Mouse (Mus musculus) midbrain, embryonic 11.5 days (tissue): ENCODE data around the gene Trdmt1. TPM values are rescaled to one million over a fixed set of nuclear protein-coding genes. Genes with fewer than 3 reads are reported as not detected.
"Not testable (repeated sequence)": the region's sequence is repeated elsewhere in the genome, so short reads cannot be mapped to it uniquely, and the experiment has no call there.

ENCODE experiments used
- ATAC-seq: fragments of 200-750 bp; cut with Nextera tagmentation; 2 replicates; pipeline ENCODE4 v1.8.0; 2017; ENCODE audit warnings: moderate TSS enrichment, moderate library complexity; ENCODE audit not compliant: low FRiP score
- DNase-seq: peaks from one replicate; pipeline ENCODE4 v3.0.0; 2015; ENCODE audit warnings: low spot score; ENCODE audit errors: missing footprints
- H3K27ac ChIP-seq: fragments of 300-500 bp; sonication (generic); 2 replicates; pipeline ENCODE4 v1.5.1; 2014; ENCODE audit warnings: low read depth, low read length
- H3K27me3 ChIP-seq: fragments of 300-500 bp; sonication (generic); 2 replicates; pipeline ENCODE4 v1.6.1; 2014; ENCODE audit warnings: mild to moderate bottlenecking, low read length, moderate library complexity, mixed read lengths; ENCODE audit not compliant: control insufficient read depth, insufficient read depth
- H3K36me3 ChIP-seq: fragments of 300-500 bp; sonication (generic); 2 replicates; pipeline ENCODE4 v1.6.1; 2014; ENCODE audit warnings: mild to moderate bottlenecking, low read length, moderate library complexity, mixed read lengths; ENCODE audit not compliant: control insufficient read depth, insufficient read depth
- H3K4me1 ChIP-seq: fragments of 300-500 bp; sonication (generic); 2 replicates; pipeline ENCODE4 v1.6.1; 2014; ENCODE audit warnings: low read length; ENCODE audit not compliant: control insufficient read depth, insufficient read depth
- H3K4me2 ChIP-seq: fragments of 300-500 bp; sonication (generic); 2 replicates; pipeline ENCODE4 v1.6.1; 2014; ENCODE audit warnings: mild to moderate bottlenecking, moderate library complexity
- H3K4me3 ChIP-seq: fragments of 300-500 bp; sonication (generic); 2 replicates; pipeline ENCODE4 v1.5.1; 2014; ENCODE audit warnings: low read depth, low read length
- H3K9ac ChIP-seq: fragments of 300-500 bp; sonication (generic); 2 replicates; pipeline ENCODE4 v1.6.1; 2014; ENCODE audit warnings: low read length
- H3K9me3 ChIP-seq: fragments of 300-500 bp; sonication (generic); 2 replicates; pipeline ENCODE4 v1.6.1; 2016; ENCODE audit warnings: low read length; ENCODE audit not compliant: control insufficient read depth
- WGBS: fragments of 180-500 bp; shearing (Covaris S2); extraction: QIAGEN DNeasy Blood & Tissue Kit; methylation state at CpG from one replicate; pipeline ENCODE4 v1.1.7; 2014; 5-methylcytosine and 5-hydroxymethylcytosine counted together
- polyA plus RNA-seq: library from polyadenylated mRNA; unstranded; fragments of >200 nt; fragmentation: Nextera tagmentation; extraction: Ambion mirVana; gene quantifications from 2 replicates; pipeline ENCODE4 v1.2.1, GENCODE M21; 2014

Trdmt1 gene
- 9.6 and 12.7 TPM in 2 replicates for polyA plus RNA-seq

DNA sequence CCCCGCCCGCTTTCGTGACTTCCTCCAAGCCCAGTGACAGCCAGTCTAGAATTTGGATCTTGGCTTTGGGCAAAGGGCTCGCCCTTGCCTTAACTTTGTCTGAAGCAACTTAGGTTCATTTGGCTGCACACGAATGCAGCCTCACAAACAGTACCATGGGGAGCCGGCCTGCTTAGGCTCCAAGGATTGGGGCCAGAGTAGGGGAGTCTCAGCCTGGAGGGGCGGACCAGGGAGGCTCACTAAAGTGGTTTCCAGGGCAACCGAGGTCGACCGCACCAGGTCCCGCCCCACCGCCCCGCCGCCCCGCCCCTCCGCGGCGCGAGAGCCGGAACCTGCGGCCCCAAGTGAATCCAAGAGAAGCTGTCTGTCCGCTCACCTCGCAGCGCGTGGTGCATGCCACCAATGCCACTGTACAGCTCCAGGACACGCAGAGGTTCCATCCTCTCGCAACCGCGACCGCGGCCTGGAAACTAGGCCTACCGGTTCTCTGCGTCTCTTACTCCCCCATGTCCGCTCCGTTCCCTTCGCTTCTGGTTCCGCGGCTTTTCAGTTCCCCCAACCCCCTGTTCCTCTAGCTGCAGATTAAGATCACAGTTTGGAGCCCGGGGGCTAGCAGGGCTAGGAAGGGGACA is at the start of gene Trdmt1:
Trdmt1 (minus strand) TSS at position 476 of the 632 bp plus-strand sequence.
- peak within 1 kb of the TSS; percentile 57 for H3K4me3 ChIP-seq
- H3K9me3 ChIP-seq = no peaks in the 10 kb centered on the region
- peaks cover 10% of the 10 kb centered on the region; the same call in 1 of the 2 replicates for H3K4me1 ChIP-seq
- ATAC-seq = peak; percentile 100
- H3K36me3 ChIP-seq = no peaks in the 10 kb centered on the region
- H3K9ac ChIP-seq = peak within 1 kb of the TSS; percentile 82
- no peaks in the 10 kb centered on the region for H3K27me3 ChIP-seq
- WGBS = under 1% methylated on average over 35 of the region's 39 CpGs
- H3K4me2 ChIP-seq = peak within 1 kb of the TSS; percentile 47
- DNase-seq = peak; percentile 99
- peak within 1 kb of the TSS; percentile 98 for H3K27ac ChIP-seq

DNA sequence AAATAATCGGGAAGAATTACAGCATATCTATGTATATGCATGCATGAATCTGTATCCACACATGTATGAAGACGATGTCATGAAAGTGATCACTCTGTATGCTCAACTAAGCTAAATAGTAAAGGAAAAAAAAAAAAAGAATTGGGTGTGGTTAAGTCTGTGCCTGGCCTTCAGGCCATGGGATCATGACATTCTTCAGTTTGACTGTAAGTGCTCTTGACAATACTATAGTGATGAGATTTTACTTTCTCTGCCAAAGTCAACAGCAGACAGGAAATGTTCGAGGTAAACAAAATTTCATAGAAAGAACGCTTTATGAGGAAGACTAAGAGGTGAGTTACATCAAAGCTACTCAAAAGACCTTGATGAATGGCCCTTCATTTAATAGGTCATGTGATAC is 48.9 kb upstream of the Trdmt1 start:
- 88% methylated on average over 4 of the region's 4 CpGs for WGBS
- H3K9ac ChIP-seq = no peak overlapping the region
- no peaks in the 10 kb centered on the region for H3K9me3 ChIP-seq
- no peaks in the 10 kb centered on the region for H3K4me1 ChIP-seq
- no peak overlapping the region for H3K4me2 ChIP-seq
- ATAC-seq = no peak
- H3K27me3 ChIP-seq = no peaks in the 10 kb centered on the region
- no peak overlapping the region for H3K4me3 ChIP-seq
- no peak for DNase-seq
- no peak overlapping the region for H3K27ac ChIP-seq
- H3K36me3 ChIP-seq = no peaks in the 10 kb centered on the region

DNA sequence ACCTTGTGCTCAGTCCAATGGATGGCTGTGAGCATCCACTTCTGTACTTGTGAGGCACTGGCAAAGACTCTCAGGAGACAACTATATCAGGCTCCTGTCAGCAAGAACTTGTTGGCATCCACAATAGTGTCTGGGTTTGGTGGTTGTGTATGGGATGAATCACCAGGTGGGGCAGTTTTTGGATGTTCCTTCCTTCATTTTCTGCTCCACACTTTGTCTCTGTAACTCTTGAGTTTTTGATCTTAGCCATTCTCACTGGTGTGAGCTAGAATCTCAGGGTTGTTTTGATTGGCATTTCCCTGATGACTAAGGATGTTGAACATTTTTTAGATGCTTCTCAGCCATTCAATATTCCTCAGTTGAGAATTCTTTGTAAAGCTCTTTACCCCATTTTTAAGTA is 39.3 kb upstream of the Trdmt1 start:
- not testable (repeated sequence) for ATAC-seq, H3K9me3 ChIP-seq, H3K4me3 ChIP-seq, H3K27ac ChIP-seq, H3K4me2 ChIP-seq, H3K9ac ChIP-seq, H3K27me3 ChIP-seq, DNase-seq, H3K4me1 ChIP-seq
- H3K36me3 ChIP-seq = peaks cover 29% of the 10 kb centered on the region

DNA sequence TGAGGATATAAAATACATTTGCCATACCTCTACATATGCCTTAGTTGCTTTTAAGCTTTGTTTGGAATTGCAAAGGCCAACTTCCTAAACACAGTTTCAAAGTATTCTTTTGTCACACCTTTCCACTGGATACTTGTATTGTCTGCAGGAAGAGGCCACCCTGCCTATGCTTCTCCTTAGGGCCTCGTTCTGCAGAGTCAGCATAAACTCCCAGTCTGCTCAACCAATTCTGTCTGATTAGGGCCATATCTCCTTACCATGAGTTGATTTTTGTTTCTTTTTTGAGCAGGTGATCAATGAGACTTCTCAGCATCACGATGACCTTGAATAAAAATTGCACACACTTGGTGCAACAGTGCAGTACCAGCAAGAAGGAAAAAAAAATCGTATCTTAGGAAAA is 37.7 kb upstream of the Trdmt1 start:
- H3K36me3 ChIP-seq = peaks cover 36% of the 10 kb centered on the region

DNA sequence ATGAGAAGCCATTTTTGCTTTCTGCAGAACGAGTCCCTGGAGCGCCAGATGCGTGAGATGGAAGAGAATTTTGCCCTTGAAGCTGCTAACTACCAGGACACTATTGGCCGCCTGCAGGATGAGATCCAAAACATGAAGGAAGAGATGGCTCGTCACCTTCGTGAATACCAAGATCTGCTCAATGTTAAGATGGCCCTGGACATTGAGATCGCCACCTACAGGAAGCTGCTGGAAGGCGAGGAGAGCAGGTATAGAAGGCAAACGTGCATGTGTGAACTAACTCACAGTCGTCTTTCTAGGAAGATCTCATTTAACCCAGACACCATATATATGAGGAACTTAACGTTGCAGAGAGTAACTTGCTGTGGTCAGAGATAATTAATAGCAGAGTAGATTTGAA is 35.5 kb upstream of the Trdmt1 start:
- DNase-seq (peak; percentile 88), ATAC-seq (no peak)
- 68% methylated on average over 11 of the region's 11 CpGs for WGBS
- Histone ChIP-seq H3K4me3 (no peak overlapping the region), H3K36me3 (peaks cover 38% of the 10 kb centered on the region), H3K9ac (no peak overlapping the region), H3K4me1 (peaks cover 14% of the 10 kb centered on the region; the same call in 1 of the 2 replicates), H3K4me2 (no peak overlapping the region), H3K27me3 (no peaks in the 10 kb centered on the region), H3K27ac (no peak overlapping the region), H3K9me3 (no peaks in the 10 kb centered on the region)

More for the DNA sequence above, 37.7 kb upstream of the Trdmt1 start:
- Histone ChIP-seq H3K9me3 (no peaks in the 10 kb centered on the region), H3K27me3 (no peaks in the 10 kb centered on the region), H3K4me1 (peaks cover 6% of the 10 kb centered on the region; the same call in 1 of the 2 replicates), H3K4me3 (no peak overlapping the region), H3K27ac (no peak overlapping the region), H3K9ac (no peak overlapping the region), H3K4me2 (no peak overlapping the region)
- DNase-seq (no peak), ATAC-seq (no peak)
- 87% methylated on average over 3 of the region's 3 CpGs for WGBS

DNA sequence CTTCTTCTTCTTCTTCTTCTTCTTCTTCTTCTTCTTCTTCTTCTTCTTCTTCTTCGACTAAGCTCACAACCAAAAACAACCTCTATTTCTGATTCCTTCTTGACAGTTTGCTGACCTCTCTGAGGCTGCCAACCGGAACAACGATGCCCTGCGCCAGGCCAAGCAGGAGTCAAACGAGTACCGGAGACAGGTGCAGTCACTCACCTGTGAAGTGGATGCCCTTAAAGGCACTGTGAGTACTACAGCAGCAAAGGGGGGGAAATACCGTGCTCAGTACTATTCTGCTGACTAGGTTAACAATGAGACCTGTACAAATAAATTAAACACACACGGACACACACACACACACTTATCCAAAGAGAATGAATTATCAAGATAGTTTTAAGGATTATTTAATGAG is 34.8 kb upstream of the Trdmt1 start:
- ATAC-seq = no peak
- WGBS = 90% methylated on average over 8 of the region's 8 CpGs
- no peak for DNase-seq
- Histone ChIP-seq H3K9ac (no peak overlapping the region), H3K4me1 (peaks cover 14% of the 10 kb centered on the region; the same call in 1 of the 2 replicates), H3K9me3 (no peaks in the 10 kb centered on the region), H3K27ac (no peak overlapping the region), H3K27me3 (no peaks in the 10 kb centered on the region), H3K36me3 (peaks cover 38% of the 10 kb centered on the region), H3K4me2 (no peak overlapping the region), H3K4me3 (no peak overlapping the region)

DNA sequence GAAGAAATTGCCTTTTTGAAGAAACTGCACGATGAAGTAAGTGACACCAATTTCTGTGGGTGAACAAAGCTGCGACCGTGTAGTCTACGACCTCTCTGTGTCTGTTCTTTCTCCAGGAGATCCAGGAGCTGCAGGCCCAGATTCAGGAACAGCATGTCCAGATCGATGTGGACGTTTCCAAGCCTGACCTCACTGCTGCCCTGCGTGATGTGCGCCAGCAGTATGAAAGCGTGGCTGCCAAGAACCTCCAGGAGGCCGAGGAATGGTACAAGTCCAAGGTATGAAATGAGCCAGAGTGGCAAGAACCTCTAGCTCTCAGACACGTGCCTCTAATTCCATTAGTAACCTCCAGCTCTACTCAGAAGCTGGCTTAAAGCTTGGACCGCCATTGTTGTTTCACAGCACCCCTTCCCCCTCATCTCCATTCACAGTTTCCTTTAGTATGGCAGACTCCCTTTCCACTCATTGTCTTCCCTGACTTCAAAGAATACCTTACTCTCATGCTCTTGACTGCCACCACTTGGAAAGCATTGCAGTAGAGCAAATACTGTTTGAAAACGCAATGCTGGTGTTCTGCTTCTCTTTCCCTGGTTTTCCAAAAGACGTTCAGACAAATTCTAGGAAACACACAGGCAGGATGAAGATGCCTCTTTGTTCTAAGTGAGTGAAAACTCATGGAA is 34.1 kb upstream of the Trdmt1 start:
- Histone ChIP-seq H3K9me3 (no peaks in the 10 kb centered on the region), H3K27me3 (no peaks in the 10 kb centered on the region), H3K9ac (no peak overlapping the region), H3K4me3 (no peak overlapping the region), H3K27ac (no peak overlapping the region), H3K4me1 (peaks cover 14% of the 10 kb centered on the region; the same call in 1 of the 2 replicates), H3K36me3 (peaks cover 38% of the 10 kb centered on the region), H3K4me2 (peak overlapping the region; percentile 19; the same call in 1 of the 2 replicates)
- ATAC-seq = no peak
- WGBS = 63% methylated on average over 14 of the region's 14 CpGs
- no peak for DNase-seq

DNA sequence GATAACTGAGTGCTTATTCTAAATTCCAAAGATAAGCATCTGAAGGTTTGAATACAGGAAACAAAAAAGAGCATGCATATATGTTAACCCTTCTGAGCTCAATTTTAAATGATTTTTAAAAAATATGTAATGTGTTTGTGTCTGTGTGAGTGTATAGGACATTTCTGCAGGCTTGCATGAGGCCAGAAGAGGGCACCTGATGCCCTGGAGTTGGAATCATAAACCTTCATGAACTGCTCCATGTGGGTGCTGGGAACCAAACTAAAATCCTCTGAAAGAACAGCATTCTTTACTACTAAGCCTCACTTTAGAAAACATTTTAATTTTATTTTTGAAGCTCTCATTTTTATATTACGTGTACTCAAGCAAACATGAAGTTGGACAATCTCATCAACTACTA is 32.9 kb upstream of the Trdmt1 start:
- DNase-seq (no peak), ATAC-seq (no peak)
- Histone ChIP-seq H3K9me3 (no peaks in the 10 kb centered on the region), H3K27ac (no peak overlapping the region), H3K4me3 (peak overlapping the region; percentile 24; the same call in 1 of the 2 replicates), H3K9ac (no peak overlapping the region), H3K36me3 (peaks cover 35% of the 10 kb centered on the region), H3K4me2 (peak overlapping the region; percentile 51), H3K27me3 (no peaks in the 10 kb centered on the region), H3K4me1 (peaks cover 20% of the 10 kb centered on the region)
- WGBS = 92% methylated on average over 1 of the region's 1 CpGs

DNA sequence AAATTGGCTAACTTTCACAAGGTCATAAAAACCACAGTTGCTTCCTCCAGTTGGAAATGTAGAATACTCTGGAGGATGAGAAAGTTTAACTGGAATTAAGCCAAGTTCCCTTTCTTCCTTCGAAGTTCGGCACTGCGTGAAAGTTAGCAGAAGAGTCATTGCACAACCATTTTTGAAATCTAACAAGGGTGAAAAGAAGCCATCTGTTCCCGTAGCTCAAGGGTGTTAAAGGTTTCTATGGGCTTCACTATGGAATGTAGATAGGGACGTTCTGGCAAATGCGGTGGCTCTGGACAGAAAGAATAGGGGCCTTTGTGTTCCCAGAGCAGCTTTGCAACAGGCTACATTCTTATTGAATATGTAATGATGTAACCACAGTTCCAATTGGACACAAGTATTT is 31.5 kb upstream of the Trdmt1 start:
- DNase-seq = no peak
- H3K36me3 ChIP-seq = peaks cover 23% of the 10 kb centered on the region

More for the DNA sequence above, 31.5 kb upstream of the Trdmt1 start:
- Histone ChIP-seq H3K9ac (peak overlapping the region; percentile 98), H3K4me1 (peaks cover 29% of the 10 kb centered on the region), H3K4me3 (peak overlapping the region; percentile 98), H3K27me3 (no peaks in the 10 kb centered on the region), H3K4me2 (peak overlapping the region; percentile 65), H3K9me3 (no peaks in the 10 kb centered on the region), H3K27ac (peak overlapping the region; percentile 84)
- ATAC-seq = peak; percentile 56
- WGBS = 7% methylated on average over 6 of the region's 6 CpGs
